Mouse (Mus musculus) heart, postnatal 36 days (tissue): ENCODE results near the gene Gpr137c. TPM values are rescaled to one million over a fixed set of nuclear protein-coding genes. Genes with fewer than 3 reads are reported as not detected.

Experiments used
- DNase-seq, 2 experiments: peaks; one replicate each; pipeline ENCODE4 v3.0.0; 2021 to 2022
- intact Hi-C: fragments of 180-260 bp; cut with DNase I; formaldehyde crosslinking; loops from one replicate; pipeline ENCODE4 v1.15.1; 2025
- total RNA-seq, 2 experiments: library from RNA; stranded (reverse); gene quantifications; 2 replicates each; pipeline ENCODE4 v1.2.3; 2021

The Gpr137c gene
- total RNA-seq, result 1 to 10 TPM; 4.9 to 5.7 TPM

DNA sequence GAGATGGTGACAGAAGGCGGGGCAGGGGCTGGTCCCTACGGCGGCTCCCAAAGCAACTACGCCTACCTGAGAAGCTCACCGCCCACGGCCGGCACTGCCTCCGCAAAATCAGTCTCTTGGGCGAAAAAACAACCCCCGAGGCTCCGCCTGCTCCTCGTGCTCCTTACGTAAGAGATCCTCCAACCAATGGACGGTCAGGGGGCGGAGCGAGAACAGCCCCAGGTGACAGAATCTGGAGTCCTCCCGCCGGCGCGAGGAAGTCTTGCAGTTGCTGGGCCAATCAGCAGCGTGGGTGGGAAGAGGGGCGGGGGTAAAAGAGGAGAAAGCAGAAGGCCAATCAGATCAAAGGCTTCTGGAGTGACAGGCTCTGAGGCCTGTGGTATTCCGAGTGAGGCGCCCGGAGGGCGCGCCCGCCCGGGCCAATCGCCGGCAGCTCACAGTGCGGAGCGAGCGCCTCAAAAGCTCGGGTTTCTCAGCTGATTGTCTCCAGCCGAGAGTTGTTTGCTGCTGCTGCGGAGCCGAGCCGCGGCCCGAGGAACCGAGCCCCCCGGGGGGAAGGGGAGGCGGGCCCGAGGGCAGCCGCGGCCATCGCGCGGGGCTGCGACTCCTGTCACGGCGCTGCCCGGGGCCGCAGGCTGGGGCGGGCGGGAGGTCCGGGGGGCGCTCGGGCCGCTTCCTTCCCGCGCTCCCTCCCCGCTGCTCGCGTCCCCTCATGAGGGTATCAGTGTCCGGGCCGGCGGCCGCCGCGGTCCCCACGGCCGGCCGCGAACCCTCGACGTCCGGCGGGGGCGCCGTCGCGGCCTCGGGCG is at the start of gene Gpr137c:
Gene Gpr137c (plus strand): TSS at position 437 of the 809 bp plus-strand sequence.
- intact Hi-C loops, result loop anchor here (2.0 to 10.0 kb wide), 3 partner anchors 99 to 335 kb away; partner anchors contain the start of gene Ero1l

DNA sequence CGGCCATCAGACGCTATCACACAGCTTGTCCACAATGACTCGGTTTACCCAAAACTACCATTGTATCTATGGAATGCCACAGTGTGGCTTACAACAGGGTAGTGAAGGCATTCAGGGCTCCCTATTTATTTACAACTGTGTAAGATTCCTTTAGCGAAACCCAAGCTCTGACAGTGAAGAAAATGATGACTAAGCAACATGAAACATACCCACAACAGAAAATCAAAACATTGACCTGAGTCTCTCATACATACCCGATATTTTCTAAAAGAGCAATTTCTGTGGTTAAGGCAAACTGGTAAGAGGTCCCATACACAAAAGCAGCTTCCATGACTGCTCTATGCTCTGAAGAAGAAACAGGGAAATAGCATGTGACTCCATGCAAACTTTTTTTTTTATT is 47.3 kb upstream of the Gpr137c start:
- no peak for DNase-seq
- intact Hi-C loops, result no loop called here

More for the DNA sequence above, at the start of gene Gpr137c:
- peak; percentile 94 to 95 for DNase-seq

DNA sequence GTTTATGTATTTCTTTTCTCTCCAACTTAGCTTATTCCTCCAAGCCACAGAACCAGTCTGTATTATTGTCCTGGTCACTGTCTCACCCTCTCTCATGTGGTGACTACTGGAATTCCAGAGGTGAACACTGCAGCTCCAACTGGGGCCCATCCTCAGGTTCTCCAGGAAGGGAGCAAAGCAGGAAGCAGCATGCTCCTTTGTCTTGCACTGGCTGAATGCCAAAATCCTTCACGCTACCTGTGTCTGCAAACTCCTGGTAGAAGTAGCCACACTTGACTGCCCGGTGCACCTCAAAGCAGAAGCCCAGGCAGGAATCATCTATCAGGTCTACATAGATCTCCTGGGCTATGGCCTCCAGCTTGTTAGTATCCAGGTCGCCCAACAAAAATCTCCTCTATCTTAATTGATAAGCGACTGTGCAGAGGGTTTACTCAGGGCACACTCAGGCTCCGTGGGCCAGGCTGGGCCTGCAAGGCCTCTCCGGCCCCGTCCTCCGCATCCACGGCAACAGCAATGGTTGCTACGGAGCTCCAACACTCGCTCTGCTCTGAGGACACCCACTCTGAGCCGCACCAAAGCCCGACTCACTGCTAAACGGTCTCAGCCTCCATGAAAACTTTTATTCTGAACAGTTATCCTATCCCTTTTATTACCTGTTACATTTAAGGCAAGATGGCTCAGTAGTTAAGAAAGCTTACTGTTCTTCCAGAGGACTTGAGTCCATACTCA is 44.3 kb upstream of the Gpr137c start:
- intact Hi-C loops, result no loop called here
- DNase-seq, result no peak

DNA sequence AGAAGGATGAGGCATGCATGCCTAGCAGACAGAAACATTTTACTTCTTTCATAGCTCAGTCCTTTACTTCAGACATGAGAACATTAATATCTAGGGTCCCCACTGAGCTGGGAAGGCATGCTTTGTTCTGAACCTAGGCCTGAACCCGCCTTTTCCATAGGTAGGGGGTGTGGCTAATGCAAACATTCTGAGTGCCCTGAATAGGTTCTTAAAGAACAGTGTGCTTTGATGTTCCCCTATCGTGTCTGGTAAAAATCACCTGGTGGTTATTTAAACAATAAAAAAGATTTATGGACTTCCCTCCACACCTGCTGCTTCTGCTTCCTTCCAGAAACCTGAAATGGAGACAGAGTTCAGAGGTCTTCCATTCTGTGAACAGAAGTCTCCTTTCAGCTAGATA is 40.3 kb upstream of the Gpr137c start:
- no peak for DNase-seq
- intact Hi-C loops, result no loop called here

DNA sequence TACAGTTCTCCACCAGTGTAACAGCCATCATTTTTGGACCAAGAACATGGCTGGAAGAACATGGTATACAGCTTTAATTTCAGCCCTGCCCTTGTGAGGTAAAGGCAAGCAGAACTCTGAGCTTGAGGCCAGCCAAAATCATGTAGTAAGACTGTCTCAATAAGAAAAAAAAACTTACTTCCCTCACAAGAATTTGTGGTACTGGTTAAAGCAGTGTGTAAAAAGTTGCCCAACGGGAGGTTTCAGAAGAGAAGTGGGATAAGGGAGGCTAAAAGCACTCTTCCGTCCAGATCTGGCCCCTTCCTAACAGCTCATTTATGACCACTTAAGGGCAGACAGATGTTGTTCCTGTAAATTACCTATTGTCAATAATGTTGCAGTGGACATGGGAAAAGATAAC is 39.9 kb upstream of the Gpr137c start:
- no peak for DNase-seq
- intact Hi-C loops, result no loop called here

DNA sequence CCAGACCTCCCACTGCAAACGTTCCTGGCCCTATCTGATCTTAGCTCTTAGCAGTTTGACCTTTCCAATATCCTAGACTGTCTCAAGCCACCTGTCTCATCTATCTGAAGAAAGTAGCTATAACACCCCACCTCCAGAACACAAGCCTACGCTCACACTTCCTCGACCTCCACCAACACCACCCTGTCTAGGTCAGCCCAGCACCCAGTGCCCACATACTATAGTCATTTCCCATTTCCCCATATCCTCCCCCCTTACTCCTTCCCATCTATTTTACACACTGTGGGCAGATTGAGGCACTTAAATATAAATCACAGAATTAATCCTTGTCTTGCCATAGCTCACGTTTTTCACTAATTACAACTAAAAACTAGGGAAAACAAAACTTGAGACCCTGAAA is 37.9 kb upstream of the Gpr137c start:
- intact Hi-C loops, result no loop called here
- no peak for DNase-seq

DNA sequence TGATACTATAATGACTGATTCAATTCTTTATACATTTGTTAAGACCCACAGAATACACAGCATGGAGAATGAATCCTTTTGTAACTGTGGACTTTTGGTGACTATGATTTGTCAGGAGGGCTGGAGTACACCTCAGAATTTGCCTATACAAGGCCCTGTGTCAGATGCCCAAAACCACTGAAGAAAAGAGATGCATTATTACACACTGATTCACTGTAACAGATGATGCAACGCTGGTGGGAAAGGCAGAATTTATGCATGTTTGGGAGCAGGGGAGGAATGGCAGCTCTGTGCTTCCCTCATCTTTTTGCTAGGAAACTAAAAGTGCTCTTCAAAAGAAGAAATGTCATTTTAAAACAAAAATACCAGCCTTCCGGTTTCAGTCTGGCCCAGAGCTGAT is 28.5 kb upstream of the Gpr137c start:
- no peak for DNase-seq
- intact Hi-C loops, result no loop called here

DNA sequence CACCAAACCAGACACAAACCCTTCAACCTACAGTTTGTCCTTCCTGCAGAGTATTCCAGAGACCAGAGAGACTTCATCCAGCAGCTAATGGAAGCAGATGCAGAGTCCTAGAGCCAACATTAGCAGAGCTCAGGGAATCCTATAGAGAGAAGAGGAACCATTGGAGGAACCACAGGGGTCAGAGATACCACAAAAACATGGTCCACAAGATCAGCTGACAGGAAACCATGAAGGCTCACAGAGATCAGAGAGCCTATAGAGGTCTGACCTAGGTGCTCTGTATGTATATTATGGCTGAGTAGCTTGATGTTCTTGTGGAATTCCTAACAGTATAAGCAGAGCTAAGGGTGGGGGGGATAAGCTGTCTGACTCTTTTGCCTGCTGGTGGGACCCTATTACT is 18.9 kb upstream of the Gpr137c start:
- intact Hi-C loops, result no loop called here
- no peak for DNase-seq

DNA sequence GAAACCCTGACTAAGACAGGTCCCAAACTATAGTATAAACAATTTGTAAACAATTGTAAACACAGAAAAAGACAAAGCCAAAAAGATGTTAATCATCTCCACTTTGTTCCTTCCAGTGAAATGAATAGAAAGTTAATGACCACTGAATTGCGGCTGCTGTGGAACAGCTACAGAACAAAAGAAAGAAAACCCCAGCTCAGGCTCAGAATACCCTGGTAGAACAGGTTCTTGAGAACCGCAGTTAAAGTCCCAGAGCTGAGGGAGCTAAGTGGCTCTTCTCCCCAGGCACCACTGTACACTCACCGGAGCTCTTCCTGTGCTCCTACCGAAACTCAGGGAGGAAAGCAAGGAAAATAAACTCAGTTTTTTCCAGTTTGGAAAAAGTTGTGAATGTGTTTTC is 8.8 kb upstream of the Gpr137c start:
- intact Hi-C loops, result loop anchor here (10.0 kb wide), 1 partner anchor 344 kb away; no protein-coding TSS in a partner anchor
- DNase-seq, result no peak

DNA sequence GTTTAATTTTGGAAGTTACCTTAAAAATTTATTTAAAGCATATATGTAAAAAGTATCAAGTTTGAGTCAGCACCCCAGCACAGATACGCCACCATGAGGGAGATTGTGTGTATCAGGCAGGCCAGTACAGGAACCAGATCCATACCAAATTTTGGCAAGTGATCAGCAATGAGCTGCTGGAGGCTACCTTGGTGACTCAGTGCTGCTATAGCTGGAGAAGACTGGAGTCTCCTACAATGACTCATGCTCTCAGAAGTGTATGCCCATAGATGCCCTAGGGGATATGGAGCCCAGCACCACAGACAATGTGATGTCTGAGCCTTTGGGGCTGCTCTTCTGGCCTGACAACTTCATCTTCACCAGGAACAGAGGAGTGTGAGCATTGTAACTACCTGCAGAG is 8.1 kb upstream of the Gpr137c start:
- intact Hi-C loops, result loop anchor here (10.0 kb wide), 1 partner anchor 343 kb away; no protein-coding TSS in a partner anchor
- DNase-seq, result no peak

DNA sequence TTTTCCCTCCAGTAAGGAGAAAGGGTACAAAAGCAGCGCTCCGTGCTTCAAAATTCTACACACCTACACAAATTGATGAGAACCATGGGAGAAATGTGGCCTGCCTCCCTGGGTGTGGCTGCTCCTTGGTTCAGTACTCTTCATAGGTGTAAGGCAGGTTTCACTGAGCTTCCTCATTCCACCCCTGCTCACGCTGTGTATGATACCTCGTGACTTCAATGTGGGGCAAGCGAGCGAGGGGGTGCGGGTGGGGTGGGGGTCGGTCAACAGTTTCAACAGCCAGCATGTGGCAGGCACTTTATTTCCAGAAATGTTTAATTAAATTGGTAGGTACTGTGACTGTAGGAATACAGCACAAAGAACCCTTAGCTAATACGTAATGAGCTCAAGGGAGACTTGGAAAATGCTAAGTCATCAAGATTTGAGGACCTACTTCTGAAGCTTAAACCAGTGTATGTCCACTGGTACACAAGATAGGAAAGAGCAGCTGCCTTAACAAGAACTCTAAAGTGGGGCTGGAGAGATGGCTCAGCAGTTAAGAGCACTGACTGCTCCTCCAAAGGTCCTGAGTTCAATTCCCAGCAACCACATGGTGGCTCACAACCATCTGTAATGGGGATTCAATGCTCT is 2.7 kb upstream of the Gpr137c start:
- intact Hi-C loops, result loop anchor here (5.0 to 10.0 kb wide), 2 partner anchors 115 to 338 kb away; no protein-coding TSS in a partner anchor

DNA sequence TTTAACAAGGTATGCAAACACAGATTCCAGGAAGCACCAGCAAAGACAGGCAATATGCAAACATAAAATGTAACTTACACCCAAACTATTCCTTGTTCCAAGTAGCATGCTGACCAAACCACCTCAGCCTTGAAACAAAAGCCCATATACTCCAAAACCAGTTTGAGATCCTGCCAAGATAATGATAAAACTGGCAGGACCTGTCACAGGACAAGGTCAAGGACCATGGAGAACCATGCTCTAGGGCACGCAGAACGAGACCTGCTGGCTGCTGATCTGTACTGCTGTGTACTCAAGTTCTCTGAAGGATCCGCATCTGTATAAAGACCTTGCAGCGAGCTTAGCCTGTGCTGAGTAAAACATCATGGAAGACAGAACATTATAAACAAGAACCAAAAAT is 1.8 kb upstream of the Gpr137c start:
- intact Hi-C loops, result loop anchor here (2.0 to 10.0 kb wide), 3 partner anchors 101 to 337 kb away; partner anchors contain the start of gene Ero1l
- DNase-seq, result no peak

More for the DNA sequence above, 2.7 kb upstream of the Gpr137c start:
- DNase-seq, result no peak

DNA sequence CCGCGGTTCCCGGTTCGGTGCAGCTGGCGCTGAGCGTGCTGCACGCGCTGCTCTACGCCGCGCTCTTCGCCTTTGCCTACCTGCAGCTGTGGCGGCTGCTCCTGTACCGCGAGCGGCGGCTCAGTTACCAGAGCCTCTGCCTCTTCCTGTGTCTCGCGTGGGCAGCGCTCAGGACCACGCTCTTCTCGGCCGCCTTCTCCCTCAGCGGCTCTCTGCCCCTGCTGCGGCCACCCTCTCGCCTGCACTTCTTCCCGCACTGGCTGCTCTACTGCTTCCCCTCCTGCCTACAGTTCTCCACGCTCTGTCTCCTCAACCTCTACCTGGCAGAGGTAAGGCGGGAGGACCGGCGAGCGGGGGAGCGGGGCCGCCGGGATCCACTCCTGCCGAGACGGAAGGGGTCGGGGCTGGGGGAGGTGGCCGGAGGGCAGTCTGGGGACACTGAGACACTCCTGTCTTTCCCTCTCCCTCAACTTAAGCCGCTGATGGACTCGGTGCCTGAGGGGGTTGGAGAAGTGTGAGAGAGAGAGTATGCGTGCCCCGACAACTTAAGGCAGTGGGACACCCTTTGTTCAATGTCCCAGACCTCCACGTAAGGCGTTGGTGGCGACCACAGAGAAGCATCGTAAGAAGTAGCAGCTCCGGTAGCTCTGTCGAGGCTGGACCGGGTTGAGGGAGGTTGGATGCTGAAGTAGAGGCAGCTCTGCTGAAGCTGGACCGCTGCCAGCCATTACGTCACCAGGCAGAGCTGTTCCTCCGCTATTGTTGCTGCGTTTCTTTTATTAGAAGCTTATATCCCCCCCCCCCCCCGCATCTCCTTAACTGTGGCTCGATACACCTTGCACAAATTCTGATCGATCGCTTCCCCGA is 806 bp downstream of the Gpr137c start, which contains the start of gene Txndc16:
Gene Txndc16 (minus strand): TSS at position 239 of the 867 bp plus-strand sequence.
- peak; percentile 83 to 84 for DNase-seq
- intact Hi-C loops, result no loop called here

DNA sequence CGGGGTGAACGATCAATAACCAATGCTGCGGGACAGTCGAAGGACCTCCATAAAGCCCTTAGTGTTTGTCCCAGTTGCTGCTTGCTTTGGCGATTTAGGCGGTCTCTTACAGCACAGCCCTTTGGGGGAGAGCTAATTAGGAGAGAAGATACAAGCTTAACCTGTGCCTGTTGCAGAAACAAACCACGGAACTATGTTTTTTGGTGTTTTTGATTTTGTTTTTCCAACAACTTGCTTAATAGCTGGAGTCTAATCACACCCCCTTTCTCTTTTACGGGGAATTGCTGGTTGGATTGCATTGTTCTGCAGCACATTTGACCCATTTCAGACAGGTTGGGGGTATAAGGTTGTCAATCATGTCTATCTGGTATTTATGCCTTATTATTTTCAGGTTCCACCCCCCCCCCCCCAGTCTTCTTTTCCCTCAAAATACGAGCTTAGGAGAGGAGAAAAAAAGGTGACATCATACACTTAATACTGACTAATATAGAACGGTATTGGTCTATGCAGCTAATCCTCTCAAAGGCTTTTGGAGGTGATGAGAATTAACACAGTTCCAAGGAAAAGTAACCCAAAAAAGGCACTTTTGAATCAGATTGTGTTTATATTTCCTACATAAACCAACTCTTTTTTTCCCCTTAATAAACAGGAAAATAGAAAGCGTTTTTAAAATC is 1.6 kb downstream of the Gpr137c start:
- intact Hi-C loops, result no loop called here
- no peak for DNase-seq

DNA sequence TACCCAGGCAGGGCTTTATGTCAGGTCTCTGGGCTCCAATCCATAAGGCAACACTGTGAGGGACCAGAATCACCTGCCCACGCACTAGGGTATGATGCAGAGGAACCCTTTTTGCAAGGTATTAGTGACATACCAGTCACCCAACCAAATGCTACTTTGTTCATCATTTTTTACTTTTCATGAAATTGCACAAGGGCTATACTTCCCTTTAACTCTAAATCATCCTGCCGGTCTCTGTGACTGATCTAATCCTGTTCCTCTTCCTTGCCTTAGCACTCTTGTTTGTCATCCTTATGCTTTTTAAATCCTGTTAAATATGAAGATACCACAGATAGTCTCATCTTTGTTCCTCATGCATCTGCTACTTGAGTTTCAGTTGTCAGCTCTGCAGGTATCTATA is 19.5 kb downstream of the Gpr137c start:
- DNase-seq, result no peak
- intact Hi-C loops, result no loop called here

DNA sequence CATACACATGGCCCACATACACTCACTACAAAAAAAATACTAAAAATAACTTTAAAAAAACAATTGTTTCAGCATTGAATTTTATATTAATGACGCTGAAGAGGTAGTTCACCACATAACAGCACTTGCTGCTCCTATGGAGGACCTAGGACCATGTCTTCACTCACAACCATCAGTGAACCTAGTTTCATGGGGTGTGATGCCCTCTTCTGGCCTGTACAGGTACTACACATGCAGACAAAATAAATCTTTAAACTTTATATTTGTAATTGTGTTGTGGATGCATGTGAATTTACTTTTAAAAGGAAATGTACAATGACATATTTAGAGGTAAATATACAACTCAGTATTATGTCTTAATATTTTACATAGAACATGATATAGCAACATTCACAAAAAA is 22.1 kb downstream of the Gpr137c start:
- no peak for DNase-seq
- intact Hi-C loops, result no loop called here

DNA sequence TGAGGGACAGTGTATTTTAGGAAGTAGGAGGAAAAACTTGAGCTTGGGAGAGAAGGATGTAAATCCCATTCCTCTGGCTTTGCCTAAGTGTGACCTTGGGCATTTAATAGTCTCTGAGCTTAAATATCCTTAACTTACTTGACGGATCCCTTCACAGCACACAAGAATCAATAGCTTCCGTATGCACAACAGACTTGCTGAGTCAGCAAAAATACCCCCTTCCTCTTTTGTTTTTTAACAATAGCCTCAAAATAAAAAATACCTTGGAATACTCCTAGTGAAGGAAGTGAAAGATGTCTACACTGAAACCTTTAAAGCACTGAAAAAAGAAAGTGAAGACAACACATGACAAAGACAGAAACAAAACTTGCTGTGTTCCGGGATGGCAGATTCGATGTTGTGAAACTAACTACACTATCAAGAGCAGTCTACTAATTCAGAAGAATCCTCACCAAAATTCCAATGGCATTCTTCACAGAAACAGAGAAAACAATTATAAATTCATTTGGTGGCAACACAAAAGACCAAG is 32.1 kb downstream of the Gpr137c start:
- intact Hi-C loops, result no loop called here
- no peak for DNase-seq

DNA sequence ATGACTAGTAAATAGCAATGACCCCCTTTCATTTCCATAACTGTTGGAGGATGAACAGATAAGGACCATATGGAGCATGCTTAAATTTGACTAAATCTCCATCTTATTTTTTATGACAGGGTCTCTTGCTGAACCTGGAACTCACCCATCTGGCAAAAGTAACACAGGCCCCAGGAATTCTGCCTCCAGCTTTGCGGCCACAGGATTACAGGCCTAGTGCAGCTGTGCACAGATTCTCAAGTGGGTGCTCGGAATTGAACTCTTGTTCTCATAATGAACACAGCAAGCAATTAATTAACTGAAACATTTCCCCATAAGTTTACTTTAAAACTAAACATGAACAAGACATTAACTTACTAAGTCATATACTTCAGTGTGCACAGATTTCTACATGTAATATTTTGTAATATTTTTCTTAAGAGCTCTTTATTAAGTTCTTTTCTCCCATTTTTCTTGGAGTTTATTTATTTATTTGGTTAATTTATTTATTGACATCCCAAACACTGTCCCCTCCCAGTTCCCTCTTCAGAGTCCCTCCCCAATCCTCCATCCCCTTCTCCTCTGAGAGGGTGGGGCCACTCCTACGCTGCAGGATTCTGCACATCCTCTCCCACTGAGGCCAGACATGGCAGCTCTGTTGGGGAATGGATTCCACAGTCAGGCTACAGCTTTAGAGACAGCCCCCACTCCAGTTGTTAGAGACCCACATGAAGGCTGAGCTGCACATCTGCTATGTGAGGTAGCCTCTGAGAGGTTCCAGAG is 44.5 kb downstream of the Gpr137c start:
- intact Hi-C loops, result no loop called here
- DNase-seq, result no peak

DNA sequence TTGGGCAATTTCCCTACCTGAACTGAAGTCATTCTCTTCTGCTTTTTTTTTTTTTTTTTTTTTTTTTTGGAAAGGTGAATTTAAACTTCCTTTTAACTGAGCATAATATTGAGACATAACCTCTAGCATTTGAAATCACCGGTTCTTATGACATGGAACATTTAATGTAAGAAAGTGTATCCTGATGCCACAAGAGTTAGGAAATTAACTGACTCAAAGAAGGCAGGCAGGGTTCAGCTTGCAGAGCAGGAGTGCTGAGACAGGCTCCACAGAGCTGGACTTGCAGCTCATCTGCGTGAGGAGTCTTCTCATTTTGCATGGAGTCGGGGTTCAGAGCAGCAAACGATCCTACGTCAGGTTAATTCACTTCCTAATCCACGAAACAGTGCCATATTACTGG is 56.3 kb downstream of the Gpr137c start:
- intact Hi-C loops, result no loop called here
- no peak for DNase-seq
